Mouse (Mus musculus): ENCODE measurements around the gene Chn1. TPM values are rescaled to one million over a fixed set of nuclear protein-coding genes. Genes with fewer than 3 reads are reported as not detected.

Chn1 gene
- total RNA-seq, 2 experiments from 2014 or later: 33.2 to 33.8 TPM

- intact Hi-C loops (cut with DNase I): no loop called here
- DNase-seq: peak; percentile 47 to 59
These were observed 208.0 kb downstream of the Chn1 start for GRCm38 (mm10) chr2:73566989-73567605.

GRCm38 (mm10) chr2:73566162-73566561 is 209.0 kb downstream of the Chn1 start:
- peak in 1 of 2 experiments; percentile 26 for DNase-seq
- intact Hi-C loops (cut with DNase I): no loop called here

- DNase-seq: no peak
- intact Hi-C loops (cut with DNase I): no loop called here
These were observed 211.5 kb downstream of the Chn1 start for GRCm38 (mm10) chr2:73563690-73564089.

- no peak for DNase-seq
- intact Hi-C loops (cut with DNase I): no loop called here
These were observed 212.5 kb downstream of the Chn1 start for GRCm38 (mm10) chr2:73562656-73563055.

- DNase-seq: no peak
- intact Hi-C loops (cut with DNase I): no loop called here
These were observed 213.5 kb downstream of the Chn1 start for GRCm38 (mm10) chr2:73561665-73562063.

GRCm38 (mm10) chr2:73560899-73561664 is 214.1 kb downstream of the Chn1 start:
- no peak for DNase-seq
- intact Hi-C loops (cut with DNase I): no loop called here

Other genes with a start within 250 kb of the Chn1 start
- 10 to 100 TPM; 15.4 to 15.5 TPM for gene Wipf1, start 245.6 kb downstream of the Chn1 start, total RNA-seq (2021)
- not detected for gene Chrna1, start 195.0 kb downstream of the Chn1 start, total RNA-seq (2021)
- gene Atf2, start 117.3 kb upstream of the Chn1 start, total RNA-seq (2021): 10 to 100 TPM; 39.8 to 42.6 TPM
- 1,000 to 10,000 TPM; 3,576 to 3,740 TPM for gene Atp5g3, start 136.0 kb upstream of the Chn1 start, total RNA-seq (2021)